Mouse (Mus musculus) cerebellum, postnatal 14 days (tissue): ENCODE measurements around the gene Hdac8.

Experiments
- DNase-seq, 2 experiments: peaks; one replicate each; pipeline ENCODE4 v3.0.0; 2021; ENCODE audit warnings: mixed read lengths in 2 of 2

Gene Hdac8

GRCm38 (mm10) chrX:102339396-102340155 lies 165.6 kb downstream of the Hdac8 start:
- DNase-seq = no peak

GRCm38 (mm10) chrX:102319696-102320095 lies 185.5 kb downstream of the Hdac8 start:
- DNase-seq = no peak

GRCm38 (mm10) chrX:102319252-102319651 lies 185.9 kb downstream of the Hdac8 start:
- no peak for DNase-seq

GRCm38 (mm10) chrX:102318782-102319181 lies 186.4 kb downstream of the Hdac8 start:
- DNase-seq = no peak

- no peak for DNase-seq
These were observed 194.0 kb downstream of the Hdac8 start for GRCm38 (mm10) chrX:102311119-102311518.

GRCm38 (mm10) chrX:102307511-102307910 lies 197.6 kb downstream of the Hdac8 start:
- peak in 1 of 2 experiments; percentile 9 for DNase-seq

- DNase-seq = no peak
These were observed 199.4 kb downstream of the Hdac8 start for GRCm38 (mm10) chrX:102305806-102306205.

GRCm38 (mm10) chrX:102304914-102305313 lies 200.2 kb downstream of the Hdac8 start:
- no peak for DNase-seq

GRCm38 (mm10) chrX:102302476-102302875 lies 202.7 kb downstream of the Hdac8 start:
- no peak for DNase-seq

- DNase-seq = no peak
These were observed 220.3 kb downstream of the Hdac8 start for GRCm38 (mm10) chrX:102284889-102285288.

GRCm38 (mm10) chrX:102262620-102263345 lies 242.4 kb downstream of the Hdac8 start:
- DNase-seq = peak; percentile 48 to 67

GRCm38 (mm10) chrX:102259772-102260171 lies 245.4 kb downstream of the Hdac8 start:
- no peak for DNase-seq

- DNase-seq = peak; percentile 66 to 68
These were observed 251.3 kb downstream of the Hdac8 start for GRCm38 (mm10) chrX:102253892-102254291.

- DNase-seq = peak; percentile 64 to 68
These were observed 253.0 kb downstream of the Hdac8 start, which contains the start of gene Cited1 for GRCm38 (mm10) chrX:102251937-102252860. Gene Cited1 (minus strand): TSS chrX:102252181.

GRCm38 (mm10) chrX:102251221-102251936 lies 253.8 kb downstream of the Hdac8 start:
- no peak for DNase-seq

- no peak for DNase-seq
These were observed 254.3 kb downstream of the Hdac8 start for GRCm38 (mm10) chrX:102250891-102251170.

GRCm38 (mm10) chrX:102250150-102250890 lies 254.8 kb downstream of the Hdac8 start:
- peak in 1 of 2 experiments; percentile 18 for DNase-seq

GRCm38 (mm10) chrX:102244334-102244733 lies 260.8 kb downstream of the Hdac8 start:
- no peak for DNase-seq
